Mouse (Mus musculus): ENCODE data around the gene Gm48552. TPM values are rescaled to one million over a fixed set of nuclear protein-coding genes. Genes with fewer than 3 reads are reported as not detected.

Gene Gm48552
- 6.8 and 7.8 TPM in 2 replicates for polyA plus RNA-seq (2012; rRNA removed)

DNA sequence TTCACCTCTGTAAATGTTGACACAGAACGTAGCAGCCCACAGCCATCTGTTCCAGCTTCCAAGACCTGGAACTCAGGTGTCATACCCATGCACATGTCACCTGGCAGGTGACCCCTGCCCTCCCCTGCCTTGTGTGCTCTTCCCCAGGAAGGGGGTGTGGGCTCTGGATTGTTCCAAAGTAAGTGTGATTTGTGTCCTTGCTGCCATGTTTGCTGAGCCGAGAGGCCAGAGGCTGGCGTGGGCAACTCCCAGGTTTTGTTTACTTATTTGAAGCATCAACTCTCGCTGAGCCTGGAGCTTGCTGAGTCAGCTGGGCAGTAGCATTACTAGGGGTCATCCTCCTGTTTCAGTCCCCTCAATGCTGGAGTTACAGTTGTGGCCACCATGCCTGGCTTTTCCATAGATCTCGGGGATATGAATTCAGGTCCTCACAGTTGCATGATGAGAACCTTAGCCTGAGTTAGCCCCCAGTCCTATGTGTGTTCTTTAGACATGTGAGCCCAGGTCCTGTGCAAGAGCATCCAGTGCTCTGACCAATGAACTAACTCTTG, at the start of gene Gm48552:
Gene Gm48552 (plus strand): TSS at position 501 of the 551 bp plus-strand sequence.
- Histone ChIP-seq H3K4me1 (ENCODE audit: control insufficient read depth, insufficient read depth, low read length) (peaks cover 5% of the 10 kb centered on the region), H3K4me3 (ENCODE audit: insufficient read depth, low read length) (no peak within 1 kb of the TSS), H3K27ac (ENCODE audit: insufficient read depth, low read length) (no peak within 1 kb of the TSS)
- TF ChIP-seq CTCF (IDR thresholded peaks at IDR 0.05; ENCODE audit: extremely low read depth, insufficient read depth, low read length) (no peak), POLR2A (IDR thresholded peaks at IDR 0.05; ENCODE audit: extremely low read depth, insufficient read depth, low read length) (no peak)

DNA sequence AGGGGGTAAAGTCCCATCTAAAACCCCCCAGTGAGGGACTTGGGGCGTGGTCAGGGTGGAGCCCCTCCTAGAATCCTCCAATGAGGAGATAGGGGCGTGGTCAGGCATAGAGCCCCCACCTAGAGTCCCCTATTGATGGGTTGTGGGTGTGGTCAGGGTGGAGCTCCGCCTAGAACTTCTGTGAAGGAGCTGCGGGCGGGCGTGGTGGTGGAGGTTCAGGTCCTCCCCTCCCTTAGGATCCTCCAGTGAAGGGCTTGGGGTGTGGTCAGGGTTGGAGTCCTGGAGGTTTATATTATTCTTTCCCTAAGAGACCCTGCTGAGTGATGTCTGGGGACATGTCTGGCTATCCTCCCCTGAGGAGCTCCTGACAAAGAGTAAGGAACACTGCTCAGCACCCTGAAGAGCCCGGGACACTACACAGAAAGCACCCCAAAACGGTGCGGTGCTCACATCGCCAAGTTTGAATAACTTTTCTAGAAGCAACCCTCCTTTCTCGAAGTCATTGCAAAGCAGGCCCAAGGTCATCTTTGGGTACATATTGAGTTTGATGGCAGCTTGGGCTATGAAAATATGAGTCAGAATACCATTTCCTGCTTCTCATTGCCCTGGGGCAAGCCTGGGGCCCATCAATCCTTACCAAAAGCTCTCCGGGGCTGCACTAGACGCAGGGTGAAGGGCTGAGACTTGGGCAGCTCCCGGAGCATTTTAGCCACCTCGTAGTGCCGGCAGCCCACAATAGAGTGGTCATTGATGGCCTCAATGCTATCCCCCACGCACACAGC, 48.1 kb upstream of the Gm48552 start:
- Histone ChIP-seq H3K27ac (ENCODE audit: insufficient read depth, low read length) (no peak overlapping the region), H3K4me3 (ENCODE audit: insufficient read depth, low read length) (no peak overlapping the region), H3K4me1 (ENCODE audit: control insufficient read depth, insufficient read depth, low read length) (no peaks in the 10 kb centered on the region)
- no peak for TF ChIP-seq POLR2A (IDR thresholded peaks at IDR 0.05; ENCODE audit: extremely low read depth, insufficient read depth, low read length)

DNA sequence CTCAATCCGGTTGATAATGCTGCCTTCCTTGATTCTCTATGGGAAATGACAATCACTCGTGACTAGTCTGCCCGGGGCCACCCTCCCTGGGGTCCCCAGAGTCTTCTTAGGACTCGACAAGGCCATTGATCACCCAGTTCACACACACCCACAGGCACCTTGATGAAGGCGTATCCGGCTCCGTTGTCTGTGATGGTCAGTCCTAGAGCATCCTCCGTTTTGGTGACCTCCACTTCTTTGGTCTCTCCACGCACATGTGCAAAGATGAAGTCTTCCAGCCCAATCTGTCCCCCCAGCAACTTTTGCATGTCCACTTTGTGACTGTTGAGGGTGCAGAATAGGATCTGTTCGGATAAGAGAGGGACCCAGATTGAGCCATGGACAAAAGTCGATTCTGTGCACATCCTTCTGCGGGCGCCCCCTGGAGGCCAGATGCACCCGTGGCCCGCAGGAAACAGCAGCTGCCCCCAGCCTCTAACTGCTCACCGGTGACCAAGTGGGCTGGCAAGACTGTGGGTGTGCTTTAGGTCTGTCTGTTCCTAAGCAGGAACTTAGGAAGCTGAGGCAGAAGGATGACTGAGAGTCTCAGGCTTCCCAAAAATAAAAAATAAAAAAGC, 47.4 kb upstream of the Gm48552 start:
- peak; percentile 35 for TF ChIP-seq CTCF (IDR thresholded peaks at IDR 0.05; ENCODE audit: extremely low read depth, insufficient read depth, low read length)
- no peak for TF ChIP-seq POLR2A (IDR thresholded peaks at IDR 0.05; ENCODE audit: extremely low read depth, insufficient read depth, low read length)
- Histone ChIP-seq H3K4me3 (ENCODE audit: insufficient read depth, low read length) (no peak overlapping the region), H3K27ac (ENCODE audit: insufficient read depth, low read length) (no peak overlapping the region), H3K4me1 (ENCODE audit: control insufficient read depth, insufficient read depth, low read length) (no peaks in the 10 kb centered on the region)

DNA sequence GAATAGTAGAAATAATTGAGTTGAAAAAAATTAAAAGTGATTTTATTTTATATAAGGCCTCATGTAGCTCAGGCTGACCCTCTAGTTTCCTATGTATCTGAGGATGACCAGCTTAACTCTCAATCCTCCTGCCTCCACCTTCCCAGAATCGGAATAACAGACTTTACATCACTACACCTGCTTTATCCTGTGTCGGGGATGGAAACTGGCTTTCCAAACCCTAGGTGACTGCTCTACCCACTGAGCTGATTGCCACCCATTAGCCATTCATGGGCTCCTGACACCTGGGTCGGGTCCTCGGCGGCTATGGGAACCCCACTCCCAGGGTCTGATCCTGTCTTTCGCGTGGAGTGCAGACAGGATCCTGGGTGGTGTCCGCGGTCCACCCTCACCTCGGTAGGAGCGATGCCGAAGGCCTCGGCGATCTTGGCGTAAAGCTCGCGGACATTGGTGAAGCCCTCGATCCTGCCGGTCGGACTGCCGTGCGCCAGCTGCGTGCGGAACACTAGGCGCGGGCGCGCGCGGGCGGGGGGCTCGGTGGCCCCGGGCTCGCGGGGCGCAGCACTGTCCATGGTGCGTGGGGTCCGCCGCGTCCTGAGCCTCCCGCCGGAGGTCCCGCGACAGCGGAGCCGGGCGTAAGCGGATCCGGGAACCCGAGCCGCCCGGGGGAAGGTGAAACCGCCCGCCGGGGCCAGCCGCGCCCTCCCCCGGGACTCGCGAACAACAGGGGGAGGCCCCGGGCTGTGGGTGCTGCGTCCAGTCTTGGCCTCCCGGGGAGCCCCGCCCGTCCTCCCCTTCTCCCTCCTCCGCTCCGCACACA, 45.9 kb upstream of the Gm48552 start, which contains the start of gene Gipc3:
Gene Gipc3 (minus strand): TSS at position 581 of the 820 bp plus-strand sequence.
- Histone ChIP-seq H3K4me3 (ENCODE audit: insufficient read depth, low read length) (0 out of 2 replicates have a peak within 1 kb of the TSS, but pooled peaks have one; percentile 12), H3K4me1 (ENCODE audit: control insufficient read depth, insufficient read depth, low read length) (no peaks in the 10 kb centered on the region), H3K27ac (ENCODE audit: insufficient read depth, low read length) (no peak within 1 kb of the TSS)
- TF ChIP-seq CTCF (IDR thresholded peaks at IDR 0.05; ENCODE audit: extremely low read depth, insufficient read depth, low read length) = no peak
- TF ChIP-seq POLR2A (IDR thresholded peaks at IDR 0.05; ENCODE audit: extremely low read depth, insufficient read depth, low read length) = no peak

DNA sequence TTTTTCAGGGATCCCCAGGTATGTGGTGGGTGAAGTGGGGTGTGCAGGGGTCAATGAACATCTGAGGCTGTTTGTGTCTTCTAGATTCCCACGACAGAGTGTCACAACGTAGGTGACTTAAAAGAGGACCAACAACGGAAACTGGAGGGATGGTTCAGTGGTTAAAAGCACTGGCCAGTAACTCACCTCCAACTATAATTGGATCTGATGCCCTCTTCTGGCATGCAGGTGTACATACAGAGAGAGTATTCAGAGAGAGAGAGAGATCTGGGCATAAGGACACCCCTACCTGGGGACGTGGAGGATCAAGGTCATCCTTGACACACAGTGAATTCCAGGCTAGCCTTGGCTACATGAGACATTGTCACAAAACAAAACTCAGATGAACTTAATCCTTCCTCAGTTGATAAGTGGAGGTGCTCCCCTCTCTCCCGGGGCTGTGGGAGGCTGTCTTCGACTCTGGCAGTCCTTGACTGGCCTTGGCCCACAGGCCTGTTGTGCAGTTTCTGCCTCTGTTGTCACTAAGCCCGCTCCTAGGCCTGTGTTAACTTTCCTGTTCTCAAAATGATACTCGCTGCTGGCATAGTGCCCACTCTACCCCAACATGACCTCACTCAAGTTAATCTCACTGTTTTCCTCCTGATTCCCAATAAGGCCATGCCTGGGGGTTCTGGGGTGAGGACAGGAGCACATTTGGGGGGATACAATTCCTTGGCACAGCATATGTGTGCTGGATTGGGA, 44.2 kb upstream of the Gm48552 start:
- Histone ChIP-seq H3K4me3 (ENCODE audit: insufficient read depth, low read length) (no peak overlapping the region), H3K27ac (ENCODE audit: insufficient read depth, low read length) (no peak overlapping the region), H3K4me1 (ENCODE audit: control insufficient read depth, insufficient read depth, low read length) (no peaks in the 10 kb centered on the region)
- TF ChIP-seq POLR2A (IDR thresholded peaks at IDR 0.05; ENCODE audit: extremely low read depth, insufficient read depth, low read length) (no peak), CTCF (IDR thresholded peaks at IDR 0.05; ENCODE audit: extremely low read depth, insufficient read depth, low read length) (no peak; the same call in 1 of the 2 replicates)

DNA sequence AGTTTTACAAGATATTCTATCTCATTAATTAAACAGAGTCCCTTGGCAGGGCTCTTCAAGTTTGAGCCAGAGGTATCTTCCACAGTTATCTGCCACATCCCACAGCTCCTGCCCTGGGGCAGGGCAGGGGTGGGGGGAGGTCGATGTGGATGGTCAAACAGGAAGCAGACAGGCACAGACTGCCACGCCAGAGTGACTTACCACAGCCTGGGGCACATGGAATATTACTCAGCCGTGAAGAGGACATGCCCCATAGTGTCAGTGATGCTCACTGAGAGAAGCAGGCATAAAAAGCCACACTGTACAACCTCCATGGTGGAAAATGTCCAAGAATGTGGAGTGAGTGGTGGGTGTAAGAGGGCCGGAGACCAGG, 43.7 kb upstream of the Gm48552 start:
- Histone ChIP-seq H3K27ac (ENCODE audit: insufficient read depth, low read length) (no peak overlapping the region), H3K4me1 (ENCODE audit: control insufficient read depth, insufficient read depth, low read length) (no peaks in the 10 kb centered on the region), H3K4me3 (ENCODE audit: insufficient read depth, low read length) (no peak overlapping the region)
- TF ChIP-seq CTCF (IDR thresholded peaks at IDR 0.05; ENCODE audit: extremely low read depth, insufficient read depth, low read length) = no peak
- no peak for TF ChIP-seq POLR2A (IDR thresholded peaks at IDR 0.05; ENCODE audit: extremely low read depth, insufficient read depth, low read length)

DNA sequence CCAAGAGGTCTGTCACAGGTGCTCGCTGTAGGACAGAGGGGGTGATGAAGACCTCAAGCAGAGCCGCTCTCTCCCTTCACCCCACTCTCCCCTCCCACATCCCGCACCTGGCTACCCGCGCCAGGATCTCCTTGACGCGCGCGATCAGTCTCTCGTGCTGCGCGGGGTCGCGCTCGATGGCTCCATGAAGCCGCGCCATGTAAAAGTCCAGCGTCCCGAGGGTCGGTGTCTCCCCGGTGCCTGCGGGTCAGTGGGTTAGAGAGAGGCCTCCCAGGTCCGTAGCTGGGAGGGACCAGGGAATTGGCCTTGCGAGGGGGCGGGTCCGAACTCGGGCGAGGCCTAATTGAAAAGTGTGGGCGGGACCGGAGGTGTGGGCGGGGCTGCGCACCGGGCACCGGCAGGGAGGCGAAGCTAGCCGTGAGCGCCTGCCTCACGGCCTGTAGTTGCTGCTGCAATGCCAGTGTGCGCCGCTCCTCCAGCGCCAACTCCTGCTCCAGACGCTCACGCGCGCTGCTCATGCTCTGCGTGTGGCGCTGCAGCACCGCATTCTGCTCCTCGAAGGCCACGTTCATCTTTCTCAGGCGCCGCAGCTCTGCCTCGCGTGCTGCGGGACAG, 42.2 kb upstream of the Gm48552 start:
- H3K27ac ChIP-seq (ENCODE audit: insufficient read depth, low read length) = no peak overlapping the region

DNA sequence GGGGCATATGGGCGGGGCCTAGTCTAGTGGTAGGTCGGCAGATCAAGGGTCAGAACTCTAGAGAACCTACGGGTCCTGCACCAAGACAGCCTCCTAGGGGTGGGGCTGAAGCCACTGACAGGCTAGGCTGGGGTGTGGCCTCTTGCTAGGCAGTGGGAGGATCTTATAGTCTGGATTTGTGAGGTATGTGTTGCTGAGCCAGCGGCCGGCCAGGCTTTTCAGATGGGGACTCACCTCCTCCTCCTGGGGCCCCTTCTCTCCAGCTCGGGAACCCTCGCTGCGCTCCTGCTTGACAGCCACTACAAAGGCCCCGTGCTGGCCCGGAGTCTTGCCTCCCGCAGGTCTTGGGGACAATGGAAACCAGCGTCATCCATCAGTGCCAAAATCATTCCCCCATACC, 39.7 kb upstream of the Gm48552 start:
- peak overlapping the region; percentile 48; the same call in 1 of the 2 replicates for H3K4me3 ChIP-seq (ENCODE audit: insufficient read depth, low read length)
- no peak overlapping the region for H3K27ac ChIP-seq (ENCODE audit: insufficient read depth, low read length)
- H3K4me1 ChIP-seq (ENCODE audit: control insufficient read depth, insufficient read depth, low read length) = no peaks in the 10 kb centered on the region
- TF ChIP-seq CTCF (IDR thresholded peaks at IDR 0.05; ENCODE audit: extremely low read depth, insufficient read depth, low read length) (no peak), POLR2A (IDR thresholded peaks at IDR 0.05; ENCODE audit: extremely low read depth, insufficient read depth, low read length) (no peak)

More for the DNA sequence above, 42.2 kb upstream of the Gm48552 start:
- H3K4me3 ChIP-seq (ENCODE audit: insufficient read depth, low read length) = no peak overlapping the region
- H3K4me1 ChIP-seq (ENCODE audit: control insufficient read depth, insufficient read depth, low read length) = no peaks in the 10 kb centered on the region
- TF ChIP-seq CTCF (IDR thresholded peaks at IDR 0.05; ENCODE audit: extremely low read depth, insufficient read depth, low read length) = peak; percentile 5; the same call in 1 of the 2 replicates
- TF ChIP-seq POLR2A (IDR thresholded peaks at IDR 0.05; ENCODE audit: extremely low read depth, insufficient read depth, low read length) = no peak

All from cortical plate, adult 2 months (tissue).